Mouse (Mus musculus) CD4-positive naive resting alpha-beta T cell, adult 57 days (primary cell): Measurements from ENCODE around the gene Ap1m2. TPM values are rescaled to one million over a fixed set of nuclear protein-coding genes. Genes with fewer than 3 reads are reported as not detected.

Experiments
- total RNA-seq: library from RNA; stranded (reverse); gene quantifications from one replicate; pipeline ENCODE4 v1.2.4, GENCODE M21; 2023

Ap1m2 gene
- 4.0 TPM for total RNA-seq

GRCm38 (mm10) chr9:21312134-21312533 is at the start of gene Ap1m2:
Ap1m2 (minus strand) TSS chr9:21312337.

DNA sequence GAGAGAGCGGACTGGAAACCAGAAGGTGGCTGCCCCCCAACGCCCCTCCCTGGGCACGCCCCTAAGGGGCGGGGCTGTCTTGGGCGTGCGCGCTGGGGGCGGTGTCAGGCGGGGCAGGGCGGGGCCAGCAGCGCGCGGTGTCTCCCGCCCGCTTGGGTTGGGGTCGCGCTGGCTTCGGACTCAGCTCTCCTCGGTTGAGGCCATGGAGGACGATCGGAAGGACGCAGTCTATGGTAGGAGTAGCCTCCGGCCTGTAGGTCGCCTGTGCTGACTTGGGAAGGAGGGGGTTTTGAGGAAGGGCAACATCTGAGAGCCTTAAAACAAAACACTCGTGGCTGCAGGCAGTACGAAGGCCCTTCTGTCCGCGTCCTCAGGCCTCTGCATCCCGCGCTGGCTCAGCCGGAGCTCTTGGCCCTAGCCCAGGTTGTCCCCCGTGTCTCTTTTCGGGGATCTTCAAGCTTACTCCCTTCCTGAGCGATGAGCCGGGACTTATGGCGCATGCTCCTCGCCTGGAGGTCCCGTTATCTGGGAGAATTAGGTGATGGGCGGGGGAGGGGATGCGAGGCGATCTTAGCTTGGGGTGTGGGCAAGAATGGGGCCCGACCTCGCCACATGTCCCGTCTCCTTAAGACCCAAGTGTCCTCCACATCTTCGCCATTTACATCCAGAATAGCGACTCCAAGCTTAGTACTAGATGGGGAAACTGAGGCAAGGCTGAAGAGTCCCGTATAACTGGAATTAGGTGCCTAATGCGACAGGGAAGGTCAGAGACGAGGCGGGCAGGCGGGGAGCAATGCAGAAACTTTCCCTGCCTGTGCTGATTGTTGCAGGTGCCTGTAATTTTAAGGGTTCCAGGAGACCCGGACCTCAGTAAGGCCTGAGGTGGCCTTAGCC is 8.7 kb upstream of the Ap1m2 start, which contains the start of gene Slc44a2:
Slc44a2 (plus strand) TSS at position 80 of the 894 bp plus-strand sequence.

DNA sequence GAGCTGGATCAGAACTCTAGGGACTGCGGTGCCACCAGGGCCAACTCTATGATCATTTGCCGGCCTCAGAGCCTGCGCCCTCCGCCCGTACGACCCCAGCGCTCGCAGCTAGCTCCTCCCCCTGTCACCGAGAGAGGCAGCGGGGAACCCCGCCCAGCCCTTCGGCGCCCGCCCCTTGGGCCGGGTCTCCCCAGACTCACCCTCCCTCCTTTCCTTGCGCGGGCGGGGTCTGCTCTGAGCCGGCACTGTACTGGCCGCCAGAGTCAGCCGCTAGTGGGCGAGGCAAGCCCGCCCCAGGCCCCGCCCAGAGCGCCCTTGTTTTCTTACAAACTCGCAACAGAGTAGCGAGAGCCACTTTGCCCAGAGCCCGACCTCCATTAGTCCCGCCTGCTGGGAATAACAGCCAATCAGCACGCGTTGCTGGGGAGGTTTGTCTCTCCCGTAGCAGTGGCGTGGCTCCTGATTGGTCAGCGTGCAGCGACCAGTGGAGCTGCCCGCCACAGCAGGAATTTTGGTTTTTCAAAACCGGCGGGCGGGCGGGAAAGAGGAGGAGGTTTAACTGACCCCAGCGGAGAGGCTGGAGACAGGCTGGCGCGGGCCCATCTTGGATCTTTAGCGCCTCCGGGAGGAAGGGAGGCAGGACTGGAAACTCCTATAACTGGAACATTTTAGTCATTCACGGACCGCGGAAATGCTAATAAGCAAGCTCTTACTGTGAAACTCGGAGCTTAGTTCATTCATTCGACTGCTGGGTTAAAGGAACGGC is 20.9 kb downstream of the Ap1m2 start, which contains the start of gene Cdkn2d:
Cdkn2d (minus strand) TSS at position 386 of the 766 bp plus-strand sequence.

GRCm38 (mm10) chr9:21287571-21288402 is 24.4 kb downstream of the Ap1m2 start, which contains the start of gene Kri1:
Kri1 (minus strand) TSS chr9:21287969.

DNA sequence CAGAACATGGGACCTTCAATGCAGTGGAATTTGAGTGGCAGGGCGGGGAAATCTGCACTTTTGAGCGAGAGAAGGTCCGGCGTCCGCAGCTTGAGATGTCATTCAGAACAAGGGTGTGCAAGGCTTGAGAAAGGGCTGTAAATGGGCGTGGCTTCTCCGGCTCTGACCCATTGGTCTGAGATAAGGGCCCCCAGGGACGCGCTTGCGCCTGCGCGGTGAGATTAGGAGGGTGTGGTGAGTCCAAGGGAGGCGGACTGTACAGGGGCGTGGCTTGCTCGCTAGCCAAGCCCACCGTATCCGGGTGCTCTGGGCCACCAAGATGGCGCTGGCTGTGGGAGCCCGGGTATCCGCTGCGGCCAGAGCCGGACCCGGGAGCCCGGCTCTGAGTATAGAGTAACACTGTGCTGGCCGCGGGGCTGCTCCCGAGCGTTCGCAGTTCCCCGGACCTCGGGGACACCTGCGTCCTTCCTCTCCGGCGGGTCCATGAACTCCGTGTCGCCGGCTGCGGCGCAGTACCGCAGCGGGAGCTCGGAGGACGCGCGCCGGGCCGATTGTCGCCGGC is 47.1 kb downstream of the Ap1m2 start, which contains the start of gene Atg4d:
Atg4d (plus strand) TSS at position 294 of the 562 bp plus-strand sequence.

GRCm38 (mm10) chr9:21248326-21248725 is 63.8 kb downstream of the Ap1m2 start, which contains the start of gene S1pr5:
S1pr5 (minus strand) TSS chr9:21248443.

Other genes with a start within 250 kb of the Ap1m2 start
- not detected for gene Zglp1, start 245.2 kb downstream of the Ap1m2 start, total RNA-seq
- 0.83 TPM for gene Gm49373, start 239.2 kb downstream of the Ap1m2 start, total RNA-seq
- gene Fdx1l, start 238.7 kb downstream of the Ap1m2 start, total RNA-seq, result 27.6 TPM
- 9.4 TPM for gene Gm38431, start 220.3 kb downstream of the Ap1m2 start, total RNA-seq
- 112 TPM for gene Raver1, start 220.3 kb downstream of the Ap1m2 start, total RNA-seq
- 50.3 TPM for gene Tyk2, start 181.1 kb downstream of the Ap1m2 start, total RNA-seq
- 131 TPM for gene Cdc37, start 162.4 kb downstream of the Ap1m2 start, total RNA-seq
- gene Pde4a, start 146.6 kb downstream of the Ap1m2 start, total RNA-seq, result 1.6 TPM
- gene Keap1, start 73.0 kb downstream of the Ap1m2 start, total RNA-seq, result 37.3 TPM
- gene S1pr5, start 63.9 kb downstream of the Ap1m2 start, total RNA-seq, result 0.44 TPM
- 51.6 TPM for gene Atg4d, start 47.0 kb downstream of the Ap1m2 start, total RNA-seq
- 172 TPM for gene Kri1, start 24.4 kb downstream of the Ap1m2 start, total RNA-seq
- gene Cdkn2d, start 20.9 kb downstream of the Ap1m2 start, total RNA-seq, result 47.6 TPM
- gene Slc44a2, start 8.4 kb upstream of the Ap1m2 start, total RNA-seq, result 379 TPM
- gene Ilf3, start 55.5 kb upstream of the Ap1m2 start, total RNA-seq, result 116 TPM
- gene Qtrt1, start 99.5 kb upstream of the Ap1m2 start, total RNA-seq, result 84.4 TPM
- 346 TPM for gene Dnm2, start 112.6 kb upstream of the Ap1m2 start, total RNA-seq
- gene Tmed1, start 197.9 kb upstream of the Ap1m2 start, total RNA-seq, result 0.47 TPM
- 70.4 TPM for gene AB124611, start 213.8 kb upstream of the Ap1m2 start, total RNA-seq
- 59.5 TPM for gene Carm1, start 234.6 kb upstream of the Ap1m2 start, total RNA-seq